Mouse (Mus musculus): ENCODE results near the gene Atp6v0c. TPM values are rescaled to one million over a fixed set of nuclear protein-coding genes. Genes with fewer than 3 reads are reported as not detected.
"Not testable (repeated sequence)": the region's sequence is repeated elsewhere in the genome, so short reads cannot be mapped to it uniquely, and the experiment has no call there.

Gene Atp6v0c
- total RNA-seq, 2 experiments from 2014 or later, result 193 to 194 TPM

- no peak for DNase-seq (ENCODE audit: low spot score in 2 of 2)
These were observed 8.0 kb downstream of the Atp6v0c start for GRCm38 (mm10) chr17:24161466-24161865.

- DNase-seq (ENCODE audit: low spot score in 2 of 2), result no peak
These were observed 12.0 kb downstream of the Atp6v0c start for GRCm38 (mm10) chr17:24157526-24157925.

- DNase-seq (ENCODE audit: low spot score in 2 of 2), result no peak
These were observed 12.4 kb downstream of the Atp6v0c start for GRCm38 (mm10) chr17:24157121-24157520.

GRCm38 (mm10) chr17:24156394-24156793 is 13.1 kb downstream of the Atp6v0c start:
- DNase-seq (ENCODE audit: low spot score in 2 of 2), result no peak

GRCm38 (mm10) chr17:24155742-24156141 is 13.8 kb downstream of the Atp6v0c start:
- no peak for DNase-seq (ENCODE audit: low spot score in 2 of 2)

- DNase-seq (ENCODE audit: low spot score in 2 of 2), result no peak
These were observed 15.0 kb downstream of the Atp6v0c start for GRCm38 (mm10) chr17:24154463-24154862.

GRCm38 (mm10) chr17:24151890-24152563 is 17.5 kb downstream of the Atp6v0c start:
- DNase-seq (ENCODE audit: low spot score in 2 of 2), result peak; percentile 52 to 72

GRCm38 (mm10) chr17:24151382-24151781 is 18.1 kb downstream of the Atp6v0c start:
- DNase-seq (ENCODE audit: low spot score in 2 of 2), result no peak

GRCm38 (mm10) chr17:24150824-24151223 is 18.7 kb downstream of the Atp6v0c start, which contains the start of gene Pdpk1:
Gene Pdpk1 (minus strand): TSS chr17:24150924.
- no peak for DNase-seq (ENCODE audit: low spot score in 2 of 2)

GRCm38 (mm10) chr17:24149421-24149820 is 20.1 kb downstream of the Atp6v0c start:
- DNase-seq (ENCODE audit: low spot score in 2 of 2), result no peak

- DNase-seq (ENCODE audit: low spot score in 2 of 2), result no peak
These were observed 26.6 kb downstream of the Atp6v0c start for GRCm38 (mm10) chr17:24142897-24143296.

- DNase-seq (ENCODE audit: low spot score in 2 of 2), result peak; percentile 94 to 97
These were observed 28.0 kb downstream of the Atp6v0c start for GRCm38 (mm10) chr17:24141425-24141920.

- DNase-seq (ENCODE audit: low spot score in 2 of 2), result peak; percentile 35 to 37
These were observed 28.6 kb downstream of the Atp6v0c start for GRCm38 (mm10) chr17:24140845-24141424.

- DNase-seq (ENCODE audit: low spot score in 2 of 2), result no peak
These were observed 29.5 kb downstream of the Atp6v0c start for GRCm38 (mm10) chr17:24139968-24140367.

- DNase-seq (ENCODE audit: low spot score in 2 of 2), result no peak
These were observed 30.2 kb downstream of the Atp6v0c start for GRCm38 (mm10) chr17:24139256-24139655.

GRCm38 (mm10) chr17:24137226-24137880 is 32.1 kb downstream of the Atp6v0c start:
- DNase-seq (ENCODE audit: low spot score in 2 of 2), result no peak

- DNase-seq (ENCODE audit: low spot score in 2 of 2), result no peak
These were observed 35.4 kb downstream of the Atp6v0c start for GRCm38 (mm10) chr17:24134062-24134461.

GRCm38 (mm10) chr17:24132919-24133318 is 36.6 kb downstream of the Atp6v0c start:
- not testable (repeated sequence) for DNase-seq (ENCODE audit: low spot score in 2 of 2)

GRCm38 (mm10) chr17:24131570-24131969 is 37.9 kb downstream of the Atp6v0c start:
- DNase-seq (ENCODE audit: low spot score in 2 of 2), result no peak

GRCm38 (mm10) chr17:24129246-24129645 is 40.3 kb downstream of the Atp6v0c start:
- DNase-seq (ENCODE audit: low spot score in 2 of 2), result not testable (repeated sequence)

GRCm38 (mm10) chr17:24127592-24127991 is 41.9 kb downstream of the Atp6v0c start:
- no peak for DNase-seq (ENCODE audit: low spot score in 2 of 2)

- DNase-seq (ENCODE audit: low spot score in 2 of 2), result no peak
These were observed 42.7 kb downstream of the Atp6v0c start for GRCm38 (mm10) chr17:24126801-24127200.
